Mouse (Mus musculus) thymus, postnatal 0 days (tissue): ENCODE results near the gene Krt79. TPM values are rescaled to one million over a fixed set of nuclear protein-coding genes. Genes with fewer than 3 reads are reported as not detected.

Experiments
- DNase-seq: peaks from one replicate; pipeline ENCODE4 v3.0.0-alpha.2; 2015; ENCODE audit warnings: low spot score
- microRNA-seq: library from miRNA; unstranded; fragments of <30 nt; microRNA quantifications from one replicate; pipeline ENCODE4, GENCODE M21; 2016; ENCODE audit warnings: borderline number of aligned reads
- polyA plus RNA-seq: library from polyadenylated mRNA; unstranded; fragments of >200 nt; fragmentation: Nextera tagmentation; extraction: Ambion mirVana; gene quantifications from 2 replicates; pipeline ENCODE4 v1.2.1, GENCODE M21; 2015

Gene Krt79
- polyA plus RNA-seq, 1 experiment from 2014 or later = 0.74 TPM

- no peak for DNase-seq
Observed at GRCm38 (mm10) chr15:101938600-101939308, 1.4 kb downstream of the Krt79 start.

- DNase-seq = no peak
Observed at GRCm38 (mm10) chr15:101933024-101933423, 7.1 kb downstream of the Krt79 start.

- no peak for DNase-seq
Observed at GRCm38 (mm10) chr15:101929666-101930065, 10.5 kb downstream of the Krt79 start.

GRCm38 (mm10) chr15:101929087-101929486 lies 11.0 kb downstream of the Krt79 start:
- DNase-seq = no peak

GRCm38 (mm10) chr15:101927340-101928080 lies 12.6 kb downstream of the Krt79 start:
- no peak for DNase-seq

- DNase-seq = no peak
Observed at GRCm38 (mm10) chr15:101925041-101925440, 15.1 kb downstream of the Krt79 start.

- DNase-seq = no peak
Observed at GRCm38 (mm10) chr15:101924635-101925034, 15.5 kb downstream of the Krt79 start, which contains the start of gene Krt4. Gene Krt4 (minus strand): TSS chr15:101924735.

- DNase-seq = no peak
Observed at GRCm38 (mm10) chr15:101922296-101922695, 17.8 kb downstream of the Krt79 start.

- no peak for DNase-seq
Observed at GRCm38 (mm10) chr15:101916072-101916471, 24.1 kb downstream of the Krt79 start.

- DNase-seq = no peak
Observed at GRCm38 (mm10) chr15:101904849-101905248, 35.3 kb downstream of the Krt79 start.

GRCm38 (mm10) chr15:101902171-101903149 lies 37.7 kb downstream of the Krt79 start:
- DNase-seq = no peak

GRCm38 (mm10) chr15:101895216-101895615 lies 44.9 kb downstream of the Krt79 start:
- DNase-seq = no peak

- no peak for DNase-seq
Observed at GRCm38 (mm10) chr15:101892820-101893219, 47.3 kb downstream of the Krt79 start, which contains the start of gene Krt76. Gene Krt76 (minus strand): TSS chr15:101892920.

- DNase-seq = no peak
Observed at GRCm38 (mm10) chr15:101879776-101880175, 60.3 kb downstream of the Krt79 start.

Small RNAs within 50 kb of the gene (microRNA-seq; reads per million reads assigned to microRNA genes)
- gene Gm44356 = not detected

Other genes starting within 250 kb of the Krt79 start
- 3.4 and 7.7 TPM in 2 replicates for gene Krt6a, start 246.0 kb downstream of the Krt79 start, polyA plus RNA-seq
- gene Krt5, start 227.4 kb downstream of the Krt79 start, polyA plus RNA-seq = 110 and 117 TPM in 2 replicates
- 1.5 and 1.7 TPM in 2 replicates for gene Krt71, start 197.2 kb downstream of the Krt79 start, polyA plus RNA-seq
- 0.50 and 0.61 TPM in 2 replicates for gene Krt72, start 153.9 kb downstream of the Krt79 start, polyA plus RNA-seq
- 0.42 and 0.60 TPM in 2 replicates for gene Krt73, start 138.0 kb downstream of the Krt79 start, polyA plus RNA-seq
- gene Krt2, start 122.2 kb downstream of the Krt79 start, polyA plus RNA-seq = 0.12 and 0.21 TPM in 2 replicates
- 0.45 and 0.65 TPM in 2 replicates for gene Krt1, start 89.5 kb downstream of the Krt79 start, polyA plus RNA-seq
- gene Krt77, start 70.6 kb downstream of the Krt79 start, polyA plus RNA-seq = 0.63 and 0.78 TPM in 2 replicates
- gene Krt76, start 47.4 kb downstream of the Krt79 start, polyA plus RNA-seq = 0.51 and 0.74 TPM in 2 replicates
- gene Krt4, start 15.6 kb downstream of the Krt79 start, polyA plus RNA-seq = 1.2 and 43.4 TPM in 2 replicates
- gene Krt78, start 14.0 kb upstream of the Krt79 start, polyA plus RNA-seq = 0.43 and 0.50 TPM in 2 replicates
- gene Krt8, start 64.2 kb upstream of the Krt79 start, polyA plus RNA-seq = 1,106 and 1,123 TPM in 2 replicates
- gene Krt18, start 87.9 kb upstream of the Krt79 start, polyA plus RNA-seq = 1,281 and 1,324 TPM in 2 replicates
- gene Eif4b, start 133.4 kb upstream of the Krt79 start, polyA plus RNA-seq = 93.3 and 103 TPM in 2 replicates
- gene Tns2, start 160.1 kb upstream of the Krt79 start, polyA plus RNA-seq = 4.4 and 5.2 TPM in 2 replicates
- gene Spryd3, start 195.9 kb upstream of the Krt79 start, polyA plus RNA-seq = 19.1 and 19.9 TPM in 2 replicates
- gene Igfbp6, start 204.0 kb upstream of the Krt79 start, polyA plus RNA-seq = 6.8 and 7.5 TPM in 2 replicates
- gene Soat2, start 210.2 kb upstream of the Krt79 start, polyA plus RNA-seq = 1.0 and 1.1 TPM in 2 replicates